Mouse (Mus musculus): ENCODE results near the gene Lamb3. TPM values are rescaled to one million over a fixed set of nuclear protein-coding genes. Genes with fewer than 3 reads are reported as not detected.

Lamb3 gene
- polyA plus RNA-seq, 1 experiment from 2014 or later, result 8.6 TPM

- H3K27me3 ChIP-seq, result no peaks in the 10 kb centered on the region
- no peak overlapping the region for H3K9ac ChIP-seq
- no peaks in the 10 kb centered on the region for H3K9me3 ChIP-seq
- no peaks in the 10 kb centered on the region for H3K36me3 ChIP-seq
- no peak overlapping the region for H3K4me2 ChIP-seq
- no peak overlapping the region for H3K4me3 ChIP-seq
- H3K27ac ChIP-seq, result peak overlapping the region; percentile 47; the same call in 1 of the 2 replicates
- peaks cover 17% of the 10 kb centered on the region for H3K4me1 ChIP-seq
- WGBS, result 57% methylated on average over 4 of the region's 4 CpGs
- ATAC-seq (ENCODE audit: insufficient number of reproducible peaks, low FRiP score, low TSS enrichment, low read depth), result no peak
These were observed 130.3 kb downstream of the Lamb3 start for GRCm38 (mm10) chr1:193337787-193338310.

GRCm38 (mm10) chr1:193338363-193338995, 131.0 kb downstream of the Lamb3 start:
- 71% methylated on average over 9 of the region's 9 CpGs for WGBS
- Histone ChIP-seq H3K27ac (peak overlapping the region; percentile 47), H3K27me3 (no peaks in the 10 kb centered on the region), H3K36me3 (no peaks in the 10 kb centered on the region), H3K9me3 (no peaks in the 10 kb centered on the region), H3K4me2 (no peak overlapping the region), H3K9ac (no peak overlapping the region), H3K4me1 (peaks cover 17% of the 10 kb centered on the region), H3K4me3 (no peak overlapping the region)
- peak; percentile 10; the same call in 1 of the 2 replicates for ATAC-seq (ENCODE audit: insufficient number of reproducible peaks, low FRiP score, low TSS enrichment, low read depth)

GRCm38 (mm10) chr1:193342198-193342946, 134.9 kb downstream of the Lamb3 start:
- H3K4me3 ChIP-seq, result no peak overlapping the region
- H3K9ac ChIP-seq, result no peak overlapping the region
- whole genome bisulfite sequencing, result 88% methylated on average over 5 of the region's 5 CpGs
- H3K4me2 ChIP-seq, result no peak overlapping the region
- H3K27me3 ChIP-seq, result no peaks in the 10 kb centered on the region
- H3K9me3 ChIP-seq, result no peaks in the 10 kb centered on the region
- no peak for ATAC-seq (ENCODE audit: insufficient number of reproducible peaks, low FRiP score, low TSS enrichment, low read depth)
- H3K4me1 ChIP-seq, result peaks cover 19% of the 10 kb centered on the region
- no peak overlapping the region for H3K27ac ChIP-seq
- 0 out of 2 replicates have a peak, but pooled peaks cover 3% of the 10 kb centered on the region for H3K36me3 ChIP-seq

GRCm38 (mm10) chr1:193343853-193344252, 136.4 kb downstream of the Lamb3 start:
- no peak for ATAC-seq (ENCODE audit: insufficient number of reproducible peaks, low FRiP score, low TSS enrichment, low read depth)
- no peak overlapping the region for H3K27ac ChIP-seq
- no peaks in the 10 kb centered on the region for H3K27me3 ChIP-seq
- H3K9ac ChIP-seq, result no peak overlapping the region
- 63% methylated on average over 4 of the region's 4 CpGs for WGBS
- H3K4me3 ChIP-seq, result no peak overlapping the region
- H3K36me3 ChIP-seq, result 0 out of 2 replicates have a peak, but pooled peaks cover 3% of the 10 kb centered on the region
- H3K4me2 ChIP-seq, result no peak overlapping the region
- peaks cover 15% of the 10 kb centered on the region for H3K4me1 ChIP-seq
- no peaks in the 10 kb centered on the region for H3K9me3 ChIP-seq

- H3K36me3 ChIP-seq, result 0 out of 2 replicates have a peak, but pooled peaks cover 3% of the 10 kb centered on the region
- no peak overlapping the region for H3K4me2 ChIP-seq
- WGBS, result 10% methylated on average over 2 of the region's 2 CpGs
- H3K4me1 ChIP-seq, result peaks cover 14% of the 10 kb centered on the region
- no peaks in the 10 kb centered on the region for H3K9me3 ChIP-seq
- no peak overlapping the region for H3K4me3 ChIP-seq
- no peak overlapping the region for H3K27ac ChIP-seq
- H3K27me3 ChIP-seq, result no peaks in the 10 kb centered on the region
- H3K9ac ChIP-seq, result no peak overlapping the region
- no peak for ATAC-seq (ENCODE audit: insufficient number of reproducible peaks, low FRiP score, low TSS enrichment, low read depth)
These were observed 137.5 kb downstream of the Lamb3 start for GRCm38 (mm10) chr1:193344976-193345375.

GRCm38 (mm10) chr1:193346908-193347307, 139.4 kb downstream of the Lamb3 start:
- no peaks in the 10 kb centered on the region for H3K27me3 ChIP-seq
- peaks cover 14% of the 10 kb centered on the region for H3K4me1 ChIP-seq
- H3K36me3 ChIP-seq, result 0 out of 2 replicates have a peak, but pooled peaks cover 3% of the 10 kb centered on the region
- H3K4me3 ChIP-seq, result no peak overlapping the region
- 77% methylated on average over 3 of the region's 3 CpGs for WGBS
- no peaks in the 10 kb centered on the region for H3K9me3 ChIP-seq
- no peak overlapping the region for H3K4me2 ChIP-seq
- no peak overlapping the region for H3K9ac ChIP-seq
- no peak for ATAC-seq (ENCODE audit: insufficient number of reproducible peaks, low FRiP score, low TSS enrichment, low read depth)
- no peak overlapping the region for H3K27ac ChIP-seq

GRCm38 (mm10) chr1:193348261-193348962, 140.9 kb downstream of the Lamb3 start:
- Histone ChIP-seq H3K9ac (no peak overlapping the region), H3K27me3 (no peaks in the 10 kb centered on the region), H3K27ac (no peak overlapping the region), H3K4me3 (no peak overlapping the region), H3K4me2 (no peak overlapping the region), H3K36me3 (0 out of 2 replicates have a peak, but pooled peaks cover 8% of the 10 kb centered on the region), H3K4me1 (peaks cover 14% of the 10 kb centered on the region), H3K9me3 (no peaks in the 10 kb centered on the region)
- 75% methylated on average over 9 of the region's 9 CpGs for WGBS
- no peak for ATAC-seq (ENCODE audit: insufficient number of reproducible peaks, low FRiP score, low TSS enrichment, low read depth)

GRCm38 (mm10) chr1:193349702-193350545, 142.4 kb downstream of the Lamb3 start:
- H3K4me2 ChIP-seq, result no peak overlapping the region
- H3K27me3 ChIP-seq, result no peaks in the 10 kb centered on the region
- H3K4me3 ChIP-seq, result no peak overlapping the region
- no peak overlapping the region; the same call in 1 of the 2 replicates for H3K27ac ChIP-seq
- 0 out of 2 replicates have a peak, but pooled peaks cover 13% of the 10 kb centered on the region for H3K36me3 ChIP-seq
- peaks cover 14% of the 10 kb centered on the region for H3K4me1 ChIP-seq
- 62% methylated on average over 10 of the region's 10 CpGs for WGBS
- H3K9ac ChIP-seq, result no peak overlapping the region
- no peak for ATAC-seq (ENCODE audit: insufficient number of reproducible peaks, low FRiP score, low TSS enrichment, low read depth)
- no peaks in the 10 kb centered on the region for H3K9me3 ChIP-seq

GRCm38 (mm10) chr1:193350546-193350801, 143.0 kb downstream of the Lamb3 start:
- H3K27ac ChIP-seq, result no peak overlapping the region
- H3K36me3 ChIP-seq, result 0 out of 2 replicates have a peak, but pooled peaks cover 14% of the 10 kb centered on the region
- WGBS, result 83% methylated on average over 2 of the region's 2 CpGs
- no peak overlapping the region for H3K4me3 ChIP-seq
- ATAC-seq (ENCODE audit: insufficient number of reproducible peaks, low FRiP score, low TSS enrichment, low read depth), result no peak
- H3K4me2 ChIP-seq, result no peak overlapping the region
- peaks cover 14% of the 10 kb centered on the region for H3K4me1 ChIP-seq
- H3K9ac ChIP-seq, result no peak overlapping the region
- H3K27me3 ChIP-seq, result no peaks in the 10 kb centered on the region
- H3K9me3 ChIP-seq, result no peaks in the 10 kb centered on the region

GRCm38 (mm10) chr1:193351583-193351982, 144.1 kb downstream of the Lamb3 start:
- H3K27me3 ChIP-seq, result no peaks in the 10 kb centered on the region

GRCm38 (mm10) chr1:193359199-193359598, 151.7 kb downstream of the Lamb3 start:
- ATAC-seq (ENCODE audit: insufficient number of reproducible peaks, low FRiP score, low TSS enrichment, low read depth), result no peak
- Histone ChIP-seq H3K4me2 (no peak overlapping the region), H3K27ac (no peak overlapping the region), H3K36me3 (0 out of 2 replicates have a peak, but pooled peaks cover 4% of the 10 kb centered on the region), H3K9ac (no peak overlapping the region), H3K27me3 (no peaks in the 10 kb centered on the region), H3K9me3 (no peaks in the 10 kb centered on the region), H3K4me1 (no peaks in the 10 kb centered on the region), H3K4me3 (no peak overlapping the region)
- WGBS, result 67% methylated on average over 3 of the region's 3 CpGs

More at GRCm38 (mm10) chr1:193351583-193351982, 144.1 kb downstream of the Lamb3 start:
- Histone ChIP-seq H3K4me2 (no peak overlapping the region), H3K4me3 (no peak overlapping the region), H3K9ac (no peak overlapping the region), H3K36me3 (0 out of 2 replicates have a peak, but pooled peaks cover 14% of the 10 kb centered on the region), H3K9me3 (no peaks in the 10 kb centered on the region), H3K4me1 (peaks cover 14% of the 10 kb centered on the region), H3K27ac (no peak overlapping the region)
- WGBS, result 82% methylated on average over 3 of the region's 3 CpGs
- ATAC-seq (ENCODE audit: insufficient number of reproducible peaks, low FRiP score, low TSS enrichment, low read depth), result no peak

All from limb, embryonic 15.5 days (tissue).